Mouse (Mus musculus): Measurements from ENCODE around the gene Mamdc2. TPM values are rescaled to one million over a fixed set of nuclear protein-coding genes. Genes with fewer than 3 reads are reported as not detected.

Mamdc2 gene
- polyA plus RNA-seq, 1 experiment from 2014 or later = 1.5 TPM

DNA sequence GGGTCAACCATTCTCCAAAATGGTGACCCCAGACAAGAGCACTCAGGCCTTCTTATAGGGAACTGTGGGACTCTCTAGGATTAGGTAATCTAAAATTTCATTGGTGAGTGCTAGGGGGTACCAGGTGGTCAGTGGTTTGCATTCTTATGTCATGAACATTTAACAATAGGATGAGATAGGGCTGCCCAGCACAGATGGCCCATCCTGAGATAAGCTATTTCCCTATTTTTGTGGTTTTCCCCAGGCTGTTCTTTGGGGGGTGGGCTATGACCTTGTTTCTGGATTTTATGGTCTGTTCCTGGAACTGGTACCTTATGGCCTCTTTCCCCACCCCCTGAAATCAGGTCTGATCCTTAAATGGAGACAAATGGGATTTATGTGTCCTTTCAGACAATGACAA is 151.1 kb downstream of the Mamdc2 start:
- no peaks in the 10 kb centered on the region for H3K9me3 ChIP-seq (ENCODE audit: control insufficient read depth, low read length)
- no peaks in the 10 kb centered on the region for H3K4me1 ChIP-seq (replicated peaks; ENCODE audit: control insufficient read depth, insufficient read depth, low read length)
- no peak overlapping the region for H3K27ac ChIP-seq (ENCODE audit: low read depth, low read length)
- ATAC-seq (ENCODE audit: low FRiP score) (no peak), DNase-seq (ENCODE audit: low spot score) (no peak)
- no peak overlapping the region for H3K9ac ChIP-seq (ENCODE audit: low read depth, low read length)
- H3K36me3 ChIP-seq (ENCODE audit: control insufficient read depth, insufficient read depth, low read length) = no peaks in the 10 kb centered on the region
- no peak overlapping the region for H3K4me2 ChIP-seq (replicated peaks; ENCODE audit: low read depth, low read length)
- no peaks in the 10 kb centered on the region for H3K27me3 ChIP-seq (ENCODE audit: control insufficient read depth, insufficient read depth, low read length)
- no peak overlapping the region for H3K4me3 ChIP-seq (ENCODE audit: low read depth, low read length)

DNA sequence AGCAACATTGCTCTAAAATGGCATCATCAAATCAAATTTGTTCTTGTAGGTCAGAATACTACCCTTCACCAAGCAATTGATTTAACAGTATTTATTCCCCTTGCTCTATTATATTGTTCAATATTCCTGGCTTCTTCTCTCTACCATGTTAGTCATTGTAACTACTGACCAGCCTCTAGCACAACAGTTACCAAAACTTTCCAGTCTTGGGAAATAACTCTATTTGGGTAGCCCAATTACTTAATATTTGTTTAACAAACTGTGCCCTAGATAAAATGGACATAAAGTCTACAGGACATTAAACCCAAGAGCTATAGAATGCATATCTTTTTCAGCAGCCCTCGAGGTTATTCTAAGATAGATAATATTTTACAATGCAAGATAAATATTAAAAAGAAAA is 159.0 kb downstream of the Mamdc2 start:
- H3K9me3 ChIP-seq (ENCODE audit: control insufficient read depth, low read length) = no peaks in the 10 kb centered on the region
- H3K4me3 ChIP-seq (ENCODE audit: low read depth, low read length) = no peak overlapping the region
- no peak overlapping the region for H3K4me2 ChIP-seq (replicated peaks; ENCODE audit: low read depth, low read length)
- ATAC-seq (ENCODE audit: low FRiP score) (no peak), DNase-seq (ENCODE audit: low spot score) (no peak)
- no peak overlapping the region for H3K27ac ChIP-seq (ENCODE audit: low read depth, low read length)
- H3K4me1 ChIP-seq (replicated peaks; ENCODE audit: control insufficient read depth, insufficient read depth, low read length) = no peaks in the 10 kb centered on the region
- no peak overlapping the region for H3K9ac ChIP-seq (ENCODE audit: low read depth, low read length)
- no peaks in the 10 kb centered on the region for H3K36me3 ChIP-seq (ENCODE audit: control insufficient read depth, insufficient read depth, low read length)
- WGBS = 79% methylated on average over 1 of the region's 1 CpGs
- no peaks in the 10 kb centered on the region for H3K27me3 ChIP-seq (ENCODE audit: control insufficient read depth, insufficient read depth, low read length)

DNA sequence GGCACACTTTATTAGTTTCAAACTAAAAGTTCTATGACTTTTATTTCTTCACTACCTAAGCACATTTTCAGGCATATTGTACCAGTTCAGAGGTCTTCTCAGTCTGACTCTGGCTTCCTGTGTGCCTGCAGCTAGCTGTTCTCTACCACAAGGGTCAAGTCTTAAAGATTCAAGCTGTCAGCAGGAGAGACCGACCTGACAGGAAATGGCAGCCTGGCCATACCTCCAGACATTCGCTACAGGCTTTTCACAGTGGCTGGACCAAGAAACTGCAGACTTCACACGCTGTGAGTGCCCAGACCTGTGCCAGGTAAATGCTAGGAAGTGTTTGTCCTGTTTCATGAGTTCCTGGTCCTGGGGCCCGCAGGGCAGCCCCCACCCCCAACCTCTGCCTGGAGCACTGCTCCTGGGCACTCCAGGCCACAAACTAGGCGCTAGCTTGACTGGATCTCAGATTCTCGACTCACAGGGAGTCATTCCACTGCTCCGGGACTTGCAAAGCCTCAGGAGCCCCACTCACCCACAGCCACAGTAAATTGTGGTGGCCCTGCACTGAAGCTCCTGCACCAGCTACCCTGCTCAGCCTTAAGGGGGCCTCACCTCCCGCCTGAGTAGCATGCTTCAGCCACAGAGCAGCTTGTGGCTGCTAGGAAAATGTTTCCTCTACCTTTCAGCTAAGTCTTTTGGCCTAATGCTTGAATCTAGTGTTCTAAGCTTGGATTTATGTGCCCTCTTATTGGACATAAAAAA is 166.2 kb downstream of the Mamdc2 start:
- Histone ChIP-seq H3K27ac (ENCODE audit: low read depth, low read length) (no peak overlapping the region), H3K4me1 (replicated peaks; ENCODE audit: control insufficient read depth, insufficient read depth, low read length) (no peaks in the 10 kb centered on the region), H3K27me3 (ENCODE audit: control insufficient read depth, insufficient read depth, low read length) (no peaks in the 10 kb centered on the region), H3K9ac (ENCODE audit: low read depth, low read length) (no peak overlapping the region), H3K36me3 (ENCODE audit: control insufficient read depth, insufficient read depth, low read length) (no peaks in the 10 kb centered on the region), H3K4me3 (ENCODE audit: low read depth, low read length) (no peak overlapping the region), H3K9me3 (ENCODE audit: control insufficient read depth, low read length) (no peaks in the 10 kb centered on the region), H3K4me2 (replicated peaks; ENCODE audit: low read depth, low read length) (no peak overlapping the region)
- DNase-seq (ENCODE audit: low spot score) = no peak
- no peak for ATAC-seq (ENCODE audit: low FRiP score)
- WGBS = 57% methylated on average over 8 of the region's 8 CpGs

DNA sequence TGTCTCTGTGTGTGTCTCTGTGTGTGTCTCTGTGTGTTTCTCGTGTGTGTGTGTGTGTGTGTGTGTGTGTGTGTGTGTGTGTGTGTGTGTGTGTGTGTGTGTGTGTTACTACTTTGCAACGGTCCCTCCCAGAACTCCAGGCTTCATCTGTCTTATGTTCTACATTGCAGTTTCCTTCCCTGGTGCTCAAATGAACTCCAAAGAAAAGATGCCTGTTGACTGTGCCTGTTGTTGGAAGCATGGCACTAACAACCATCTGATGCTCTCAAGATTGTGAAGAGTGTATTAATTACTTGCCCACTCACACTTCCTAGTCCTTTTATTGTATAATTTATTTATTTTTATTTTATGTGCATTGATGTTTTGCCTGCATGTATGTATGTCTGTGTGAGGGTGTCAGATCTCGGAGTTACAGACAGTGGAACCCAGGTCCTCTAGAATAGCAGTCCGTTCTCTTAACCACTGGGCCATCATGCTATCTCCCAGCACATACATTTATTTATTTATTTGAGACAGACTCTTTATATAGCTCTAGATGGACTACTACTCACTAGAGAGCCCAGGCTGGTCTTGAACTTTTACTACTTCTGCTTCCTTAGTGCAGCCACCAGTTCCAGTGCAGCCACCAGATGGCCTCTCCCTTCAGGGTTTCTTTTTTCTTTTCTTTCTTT is 174.1 kb downstream of the Mamdc2 start:
- ATAC-seq (ENCODE audit: low FRiP score) (peak; percentile 60), DNase-seq (ENCODE audit: low spot score) (peak; percentile 19)
- WGBS = 89% methylated on average over 3 of the region's 4 CpGs
- H3K4me1 ChIP-seq (replicated peaks; ENCODE audit: control insufficient read depth, insufficient read depth, low read length) = no peaks in the 10 kb centered on the region
- peak overlapping the region; percentile 81 for H3K4me3 ChIP-seq (ENCODE audit: low read depth, low read length)
- H3K9me3 ChIP-seq (ENCODE audit: control insufficient read depth, low read length) = no peaks in the 10 kb centered on the region
- H3K9ac ChIP-seq (ENCODE audit: low read depth, low read length) = peak overlapping the region; percentile 94; the same call in 1 of the 2 replicates
- no peaks in the 10 kb centered on the region for H3K36me3 ChIP-seq (ENCODE audit: control insufficient read depth, insufficient read depth, low read length)
- H3K27ac ChIP-seq (ENCODE audit: low read depth, low read length) = no peak overlapping the region
- peak overlapping the region; percentile 45 for H3K4me2 ChIP-seq (replicated peaks; ENCODE audit: low read depth, low read length)
- no peaks in the 10 kb centered on the region for H3K27me3 ChIP-seq (ENCODE audit: control insufficient read depth, insufficient read depth, low read length)

DNA sequence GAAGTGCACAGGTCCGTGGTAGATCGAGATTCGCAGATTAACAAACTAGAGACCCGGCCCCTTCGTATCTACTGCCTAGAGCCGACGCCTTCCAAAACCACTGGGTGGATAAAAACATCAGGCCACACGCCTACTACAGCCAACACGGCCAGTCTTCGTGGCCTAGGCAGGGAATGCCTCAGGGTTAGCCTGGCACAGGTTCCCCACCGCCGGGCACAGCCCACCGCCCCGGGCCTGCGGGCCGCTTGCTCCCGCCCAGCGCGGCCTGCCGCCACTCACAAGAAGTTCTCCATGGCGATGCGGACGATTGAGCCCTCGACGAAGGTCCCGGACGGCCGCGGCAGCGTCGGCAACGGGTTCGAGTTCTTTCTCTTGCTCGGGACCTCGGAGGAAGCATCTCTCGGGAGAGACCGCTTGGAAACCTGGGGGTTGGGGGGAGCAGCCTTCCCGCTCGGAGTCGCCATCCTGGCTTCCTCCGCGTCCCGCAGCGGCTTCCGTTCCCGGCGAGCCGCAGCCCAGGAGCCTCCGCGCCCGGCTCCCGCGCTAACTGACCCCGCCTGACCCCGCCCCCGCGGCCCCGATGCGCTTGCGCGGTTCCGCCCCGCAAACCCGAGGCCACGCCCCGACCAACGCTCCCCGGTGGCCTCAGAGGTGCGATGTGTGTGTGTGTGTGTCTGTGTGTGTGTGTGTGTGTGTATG is 174.7 kb downstream of the Mamdc2 start, which contains the start of gene Smc5:
Gene Smc5 (minus strand): TSS at position 543 of the 699 bp plus-strand sequence.
- peak within 1 kb of the TSS; percentile 81 for H3K4me3 ChIP-seq (ENCODE audit: low read depth, low read length)
- no peaks in the 10 kb centered on the region for H3K9me3 ChIP-seq (ENCODE audit: control insufficient read depth, low read length)
- H3K27me3 ChIP-seq (ENCODE audit: control insufficient read depth, insufficient read depth, low read length) = no peaks in the 10 kb centered on the region
- peak; percentile 90 for DNase-seq (ENCODE audit: low spot score)
- peak within 1 kb of the TSS; percentile 94 for H3K9ac ChIP-seq (ENCODE audit: low read depth, low read length)
- peak; percentile 96 for ATAC-seq (ENCODE audit: low FRiP score)
- H3K4me2 ChIP-seq (replicated peaks; ENCODE audit: low read depth, low read length) = peak within 1 kb of the TSS; percentile 45
- no peaks in the 10 kb centered on the region for H3K36me3 ChIP-seq (ENCODE audit: control insufficient read depth, insufficient read depth, low read length)
- H3K4me1 ChIP-seq (replicated peaks; ENCODE audit: control insufficient read depth, insufficient read depth, low read length) = no peaks in the 10 kb centered on the region
- no peak within 1 kb of the TSS for H3K27ac ChIP-seq (ENCODE audit: low read depth, low read length)
- WGBS = under 1% methylated on average over 65 of the region's 69 CpGs

DNA sequence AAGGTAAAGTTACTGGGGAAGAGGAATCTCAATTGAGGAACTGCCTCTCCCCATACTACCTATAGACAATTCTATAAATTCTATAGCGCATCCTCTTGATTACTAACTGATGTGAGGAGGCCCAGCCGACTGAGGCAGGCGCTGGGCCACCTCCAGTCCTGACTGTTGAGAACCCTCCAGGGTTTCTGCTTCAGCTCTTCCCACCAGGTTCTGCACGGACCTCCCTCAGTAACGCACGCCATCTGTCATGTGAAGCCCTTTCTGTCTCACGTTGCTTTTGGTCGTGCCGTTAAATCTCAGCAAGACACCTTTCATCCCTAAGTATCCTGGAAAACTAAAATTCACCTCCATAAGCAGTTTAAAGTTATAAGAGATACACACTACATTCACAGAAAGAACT is 191.5 kb downstream of the Mamdc2 start:
- DNase-seq (ENCODE audit: low spot score) (no peak), ATAC-seq (ENCODE audit: low FRiP score) (no peak)
- Histone ChIP-seq H3K36me3 (ENCODE audit: control insufficient read depth, insufficient read depth, low read length) (peaks cover 8% of the 10 kb centered on the region), H3K9ac (ENCODE audit: low read depth, low read length) (no peak overlapping the region), H3K27me3 (ENCODE audit: control insufficient read depth, insufficient read depth, low read length) (no peaks in the 10 kb centered on the region), H3K27ac (ENCODE audit: low read depth, low read length) (no peak overlapping the region), H3K9me3 (ENCODE audit: control insufficient read depth, low read length) (no peaks in the 10 kb centered on the region), H3K4me2 (replicated peaks; ENCODE audit: low read depth, low read length) (no peak overlapping the region), H3K4me3 (ENCODE audit: low read depth, low read length) (no peak overlapping the region), H3K4me1 (replicated peaks; ENCODE audit: control insufficient read depth, insufficient read depth, low read length) (no peaks in the 10 kb centered on the region)
- whole genome bisulfite sequencing = 82% methylated on average over 9 of the region's 9 CpGs

Other genes with a start within 250 kb of the Mamdc2 start
- 53.6 and 57.4 TPM in 2 replicates for gene Smc5, start 174.5 kb downstream of the Mamdc2 start, polyA plus RNA-seq (2014; fragmentation: Nextera tagmentation; extraction: Ambion mirVana)
- 1.2 and 2.0 TPM in 2 replicates for gene 1700028P14Rik, start 204.4 kb upstream of the Mamdc2 start, polyA plus RNA-seq (2014; fragmentation: Nextera tagmentation; extraction: Ambion mirVana)
- gene Ptar1, start 239.0 kb upstream of the Mamdc2 start, polyA plus RNA-seq (2014; fragmentation: Nextera tagmentation; extraction: Ambion mirVana) = 9.5 and 15.1 TPM in 2 replicates

Measured in hindbrain, embryonic 11.5 days (tissue).